In the genomic region with DNA sequence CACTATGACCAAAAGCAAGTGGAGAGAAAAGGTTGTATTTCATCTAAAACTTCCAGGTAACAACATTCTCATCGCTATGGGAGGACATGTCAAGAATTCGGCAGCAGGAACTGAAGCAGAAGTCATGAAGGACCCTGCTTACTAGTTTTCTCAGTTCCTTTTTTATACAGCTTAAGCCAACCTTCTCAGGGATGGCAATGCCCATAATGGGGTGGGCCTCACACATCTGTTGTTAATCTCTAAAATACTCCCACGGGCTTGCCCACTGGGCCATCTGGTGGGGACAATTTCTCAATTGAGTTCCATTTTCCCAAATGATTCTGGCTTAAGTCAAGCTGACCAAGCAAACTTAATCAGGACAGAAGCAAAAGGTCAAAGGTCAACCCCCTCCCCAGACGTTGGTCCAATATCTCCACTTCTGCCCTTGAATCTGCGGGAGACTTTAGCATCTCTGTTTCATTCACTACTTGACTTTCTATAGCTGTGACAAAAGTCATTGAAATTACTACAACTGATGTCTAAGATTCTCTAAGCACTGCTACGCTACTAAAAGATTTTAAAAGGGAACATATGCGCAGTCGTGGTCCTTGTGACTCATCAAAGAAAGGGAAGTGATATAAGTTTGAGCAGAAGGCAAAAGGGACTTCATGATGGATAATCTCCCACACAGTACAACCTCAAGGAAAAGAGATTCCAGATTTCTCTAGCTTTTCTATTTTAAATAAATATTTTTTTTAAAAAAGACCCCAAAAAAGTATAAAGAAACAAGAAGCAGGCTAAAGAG, we compare ENCODE assay signal across 18 mouse cellular contexts.
DNase-seq lines count a peak whose midpoint lies in the region; ATAC-seq and TF ChIP-seq lines count a peak whose summit lies in the region.
"Had no signal": no experiment of that assay in that cellular context is flagged by ENCODE, and none has a peak within 500 bp of the region (broad histone marks: within the 10 kb centered on the region; RNA-seq: fewer than 3 reads in every experiment).

No protein-coding gene starts in this region.

- DNase-seq in hindbrain, embryonic 10.5 days (ENCODE audit: low spot score), result peak; percentile 15
- no peak for DNase-seq in hindbrain, postnatal 0 days (ENCODE audit: low spot score)
- peak; percentile 51 for DNase-seq in brain, adult 2 months (ENCODE audit: low read depth, low spot score)
- DNase-seq in embryo, embryonic 9.5 days (ENCODE audit: extremely low spot score), result peak; percentile 15
- no peak for DNase-seq in heart, adult 8-10 months (ENCODE audit: low spot score)
- DNase-seq in thymus, postnatal 4 days, result no peak
- no peak for DNase-seq in ovary, postnatal 10 days (ENCODE audit: low spot score)
- DNase-seq: adrenal gland, adult 8-10 months; cerebellum, adult 2 months; cerebellum, postnatal 10 days; gastrocnemius, postnatal 14 days; heart, adult 2 months had no signal

- H3K27me3 ChIP-seq in hindbrain, embryonic 10.5 days (ENCODE audit: insufficient read depth, poor library complexity, severe bottlenecking), result no peaks in the 10 kb centered on the region
- H3K27me3 ChIP-seq in hindbrain, postnatal 0 days (ENCODE audit: insufficient read depth, low read length), result no peaks in the 10 kb centered on the region
- H3K27me3 ChIP-seq: embryonic facial prominence, embryonic 12.5 days; forebrain, embryonic 15.5 days; heart, embryonic 12.5 days; hindbrain, embryonic 15.5 days had no signal

- no peak overlapping the region for H3K4me3 ChIP-seq in hindbrain, embryonic 10.5 days
- no peak overlapping the region for H3K4me3 ChIP-seq in hindbrain, postnatal 0 days (ENCODE audit: low read length)
- H3K4me3 ChIP-seq: embryonic facial prominence, embryonic 12.5 days; forebrain, embryonic 15.5 days; heart, adult 2 months; heart, embryonic 12.5 days; hindbrain, embryonic 15.5 days had no signal

- TF ChIP-seq CTCF in hindbrain, postnatal 0 days (IDR thresholded peaks at IDR 0.05; ENCODE audit: low read depth), result no peak

- H3K9me3 ChIP-seq in hindbrain, embryonic 10.5 days, result no peaks in the 10 kb centered on the region
- H3K9me3 ChIP-seq in hindbrain, postnatal 0 days (ENCODE audit: low read length), result no peaks in the 10 kb centered on the region
- H3K9me3 ChIP-seq: embryonic facial prominence, embryonic 12.5 days; forebrain, embryonic 15.5 days; heart, embryonic 12.5 days; hindbrain, embryonic 15.5 days had no signal

- WGBS in hindbrain, embryonic 10.5 days, result 69% methylated on average over 8 of the region's 8 CpGs
- 62% methylated on average over 8 of the region's 8 CpGs for WGBS in hindbrain, postnatal 0 days

- no peaks in the 10 kb centered on the region for H3K36me3 ChIP-seq in hindbrain, embryonic 10.5 days
- H3K36me3 ChIP-seq in hindbrain, postnatal 0 days (ENCODE audit: insufficient read depth, low read length), result no peaks in the 10 kb centered on the region
- H3K36me3 ChIP-seq: embryonic facial prominence, embryonic 12.5 days; forebrain, embryonic 15.5 days; heart, embryonic 12.5 days; hindbrain, embryonic 15.5 days had no signal

- no peak for ATAC-seq in hindbrain, postnatal 0 days
- ATAC-seq: forebrain, embryonic 15.5 days; inflammation-experienced regulatory T-cells, adult 6 months; intestine, postnatal 0 days had no signal

- no peak overlapping the region for H3K27ac ChIP-seq in hindbrain, embryonic 10.5 days
- H3K27ac ChIP-seq in hindbrain, postnatal 0 days, result no peak overlapping the region
- H3K27ac ChIP-seq: embryonic facial prominence, embryonic 12.5 days; forebrain, embryonic 15.5 days; heart, adult 2 months; hindbrain, embryonic 15.5 days had no signal

- no peak overlapping the region for H3K4me2 ChIP-seq in hindbrain, postnatal 0 days (ENCODE audit: low read depth, low read length)
- H3K4me2 ChIP-seq: embryonic facial prominence, embryonic 12.5 days; forebrain, embryonic 15.5 days; heart, embryonic 12.5 days; hindbrain, embryonic 15.5 days had no signal

- peaks cover 17% of the 10 kb centered on the region for H3K4me1 ChIP-seq in hindbrain, embryonic 10.5 days (replicated peaks)
- no peaks in the 10 kb centered on the region for H3K4me1 ChIP-seq in hindbrain, postnatal 0 days (ENCODE audit: insufficient read depth, low read length)
- H3K4me1 ChIP-seq: embryonic facial prominence, embryonic 12.5 days; forebrain, embryonic 15.5 days; heart, embryonic 12.5 days; hindbrain, embryonic 15.5 days had no signal

- no peak overlapping the region for H3K9ac ChIP-seq in hindbrain, postnatal 0 days (replicated peaks; ENCODE audit: low read length)
- H3K9ac ChIP-seq: embryonic facial prominence, embryonic 12.5 days; forebrain, embryonic 15.5 days; heart, embryonic 12.5 days; hindbrain, embryonic 15.5 days had no signal

Comparison
In these comparisons a context has a peak if more than half of its experiments do, and no peak if none do; other contexts are left out.
1. DNase-seq: peak in hindbrain, embryonic 10.5 days (single experiment), brain, adult 2 months (single experiment) and embryo, embryonic 9.5 days (single experiment); none in hindbrain, postnatal 0 days (single experiment), heart, adult 8-10 months (single experiment), thymus, postnatal 4 days (single experiment) and ovary, postnatal 10 days (single experiment).